Mouse (Mus musculus): Measurements from ENCODE around the gene Gm21915. TPM values are rescaled to one million over a fixed set of nuclear protein-coding genes. Genes with fewer than 3 reads are reported as not detected.

The Gm21915 gene
- polyA plus RNA-seq, 1 experiment, result not detected

GRCm38 (mm10) chr9:40627146-40627713 lies 43.2 kb upstream of the Gm21915 start:
- no peak for TF ChIP-seq MAX (IDR thresholded peaks at IDR 0.05)
- no peak for TF ChIP-seq MYOG (IDR thresholded peaks at IDR 0.05; ENCODE audit: control insufficient read depth, extremely low read depth, insufficient read length)
- no peak for TF ChIP-seq CEBPB (IDR thresholded peaks at IDR 0.05; ENCODE audit: low read depth)
- no peak for TF ChIP-seq FOSL1 (IDR thresholded peaks at IDR 0.05; ENCODE audit: insufficient read depth, low read length, poor library complexity, severe bottlenecking)
- no peak for TF ChIP-seq MYOD1 (IDR thresholded peaks at IDR 0.05; ENCODE audit: control insufficient read depth, insufficient read length, low read depth)
- no peaks in the 10 kb centered on the region for H3K79me2 ChIP-seq (ENCODE audit: control insufficient read depth, insufficient read depth)
- no peaks in the 10 kb centered on the region for H3K36me3 ChIP-seq (ENCODE audit: control insufficient read depth, insufficient read depth)
- no peak overlapping the region for H3K4me3 ChIP-seq (ENCODE audit: insufficient read depth, poor library complexity, severe bottlenecking)
- H3K79me3 ChIP-seq (ENCODE audit: low read depth), result no peaks in the 10 kb centered on the region
- no peak overlapping the region for H3ac ChIP-seq (ENCODE audit: control insufficient read depth, insufficient read length, low read depth)
- no peaks in the 10 kb centered on the region for H3K27me3 ChIP-seq (ENCODE audit: control insufficient read depth, insufficient read depth, insufficient read length)

GRCm38 (mm10) chr9:40628130-40629069 lies 42.0 kb upstream of the Gm21915 start:
- no peak for TF ChIP-seq CEBPB (IDR thresholded peaks at IDR 0.05; ENCODE audit: low read depth)
- TF ChIP-seq USF1 (IDR thresholded peaks at IDR 0.05; ENCODE audit: low read depth), result no peak
- no peak for TF ChIP-seq MYOD1 (IDR thresholded peaks at IDR 0.05; ENCODE audit: control insufficient read depth, insufficient read length, low read depth)
- no peak for TF ChIP-seq MYOG (IDR thresholded peaks at IDR 0.05; ENCODE audit: control insufficient read depth, extremely low read depth, insufficient read length)
- TF ChIP-seq CTCF (IDR thresholded peaks at IDR 0.05; ENCODE audit: control insufficient read depth, insufficient read depth, insufficient read length), result peak; percentile 18
- TF ChIP-seq FOSL1 (IDR thresholded peaks at IDR 0.05; ENCODE audit: insufficient read depth, low read length, poor library complexity, severe bottlenecking), result no peak
- Histone ChIP-seq H3K27me3 (ENCODE audit: control insufficient read depth, insufficient read depth, insufficient read length) (no peaks in the 10 kb centered on the region), H3K4me3 (ENCODE audit: insufficient read depth, poor library complexity, severe bottlenecking) (no peak overlapping the region), H3K79me3 (ENCODE audit: low read depth) (no peaks in the 10 kb centered on the region), H3ac (ENCODE audit: control insufficient read depth, insufficient read length, low read depth) (no peak overlapping the region), H3K79me2 (ENCODE audit: control insufficient read depth, insufficient read depth) (no peaks in the 10 kb centered on the region), H3K36me3 (ENCODE audit: control insufficient read depth, insufficient read depth) (no peaks in the 10 kb centered on the region)

GRCm38 (mm10) chr9:40629441-40629840 lies 41.0 kb upstream of the Gm21915 start:
- Histone ChIP-seq H3K4me3 (ENCODE audit: insufficient read depth, poor library complexity, severe bottlenecking) (no peak overlapping the region), H3K36me3 (ENCODE audit: control insufficient read depth, insufficient read depth) (no peaks in the 10 kb centered on the region), H3ac (ENCODE audit: control insufficient read depth, insufficient read length, low read depth) (no peak overlapping the region), H3K27me3 (ENCODE audit: control insufficient read depth, insufficient read depth, insufficient read length) (no peaks in the 10 kb centered on the region), H3K79me2 (ENCODE audit: control insufficient read depth, insufficient read depth) (no peaks in the 10 kb centered on the region), H3K79me3 (ENCODE audit: low read depth) (no peaks in the 10 kb centered on the region)
- TF ChIP-seq MYOG (IDR thresholded peaks at IDR 0.05; ENCODE audit: control insufficient read depth, extremely low read depth, insufficient read length) (no peak), MAX (IDR thresholded peaks at IDR 0.05) (no peak), USF1 (IDR thresholded peaks at IDR 0.05; ENCODE audit: low read depth) (no peak), CEBPB (IDR thresholded peaks at IDR 0.05; ENCODE audit: low read depth) (no peak), MYOD1 (IDR thresholded peaks at IDR 0.05; ENCODE audit: control insufficient read depth, insufficient read length, low read depth) (no peak), CTCF (IDR thresholded peaks at IDR 0.05; ENCODE audit: control insufficient read depth, insufficient read depth, insufficient read length) (no peak), FOSL1 (IDR thresholded peaks at IDR 0.05; ENCODE audit: insufficient read depth, low read length, poor library complexity, severe bottlenecking) (no peak)

GRCm38 (mm10) chr9:40631101-40631500 lies 39.3 kb upstream of the Gm21915 start:
- Histone ChIP-seq H3K36me3 (ENCODE audit: control insufficient read depth, insufficient read depth) (no peaks in the 10 kb centered on the region), H3ac (ENCODE audit: control insufficient read depth, insufficient read length, low read depth) (no peak overlapping the region), H3K27me3 (ENCODE audit: control insufficient read depth, insufficient read depth, insufficient read length) (no peaks in the 10 kb centered on the region), H3K79me2 (ENCODE audit: control insufficient read depth, insufficient read depth) (no peaks in the 10 kb centered on the region), H3K79me3 (ENCODE audit: low read depth) (no peaks in the 10 kb centered on the region), H3K4me3 (ENCODE audit: insufficient read depth, poor library complexity, severe bottlenecking) (no peak overlapping the region)
- TF ChIP-seq CEBPB (IDR thresholded peaks at IDR 0.05; ENCODE audit: low read depth) (no peak), USF1 (IDR thresholded peaks at IDR 0.05; ENCODE audit: low read depth) (no peak), FOSL1 (IDR thresholded peaks at IDR 0.05; ENCODE audit: insufficient read depth, low read length, poor library complexity, severe bottlenecking) (no peak), MAX (IDR thresholded peaks at IDR 0.05) (no peak), MYOG (IDR thresholded peaks at IDR 0.05; ENCODE audit: control insufficient read depth, extremely low read depth, insufficient read length) (no peak), CTCF (IDR thresholded peaks at IDR 0.05; ENCODE audit: control insufficient read depth, insufficient read depth, insufficient read length) (no peak), MYOD1 (IDR thresholded peaks at IDR 0.05; ENCODE audit: control insufficient read depth, insufficient read length, low read depth) (no peak)

- H3ac ChIP-seq (ENCODE audit: control insufficient read depth, insufficient read length, low read depth), result no peak overlapping the region
- no peaks in the 10 kb centered on the region for H3K27me3 ChIP-seq (ENCODE audit: control insufficient read depth, insufficient read depth, insufficient read length)
- TF ChIP-seq FOSL1 (IDR thresholded peaks at IDR 0.05; ENCODE audit: insufficient read depth, low read length, poor library complexity, severe bottlenecking), result no peak
- H3K4me3 ChIP-seq (ENCODE audit: insufficient read depth, poor library complexity, severe bottlenecking), result no peak overlapping the region
- H3K36me3 ChIP-seq (ENCODE audit: control insufficient read depth, insufficient read depth), result no peaks in the 10 kb centered on the region
- no peaks in the 10 kb centered on the region for H3K79me2 ChIP-seq (ENCODE audit: control insufficient read depth, insufficient read depth)
- no peaks in the 10 kb centered on the region for H3K79me3 ChIP-seq (ENCODE audit: low read depth)
Observed at GRCm38 (mm10) chr9:40631505-40631904, 38.9 kb upstream of the Gm21915 start.
